Mouse (Mus musculus): ENCODE measurements around the gene Prss23. TPM values are rescaled to one million over a fixed set of nuclear protein-coding genes. Genes with fewer than 3 reads are reported as not detected.

Prss23 gene
- 10 to 100 TPM; 48.3 to 61.7 (median 58.2) TPM for total RNA-seq (2022)

GRCm38 (mm10) chr7:89526731-89527429, at the start of gene Prss23:
Prss23 (minus strand) TSS chr7:89527187.
- DNase-seq (ENCODE audit: low spot score in 2 of 2) = peak in 1 of 2 experiments; percentile 25

- no peak for DNase-seq (ENCODE audit: low spot score in 2 of 2)
Observed at GRCm38 (mm10) chr7:89576127-89576526, 49.1 kb upstream of the Prss23 start.

GRCm38 (mm10) chr7:89564569-89564968, 37.6 kb upstream of the Prss23 start:
- DNase-seq (ENCODE audit: low spot score in 2 of 2) = no peak

GRCm38 (mm10) chr7:89563501-89563900, 36.5 kb upstream of the Prss23 start:
- DNase-seq (ENCODE audit: low spot score in 2 of 2) = peak; percentile 54 to 56

- DNase-seq (ENCODE audit: low spot score in 2 of 2) = no peak
Observed at GRCm38 (mm10) chr7:89562140-89562539, 35.2 kb upstream of the Prss23 start.

- no peak for DNase-seq (ENCODE audit: low spot score in 2 of 2)
Observed at GRCm38 (mm10) chr7:89560939-89561338, 34.0 kb upstream of the Prss23 start.

- no peak for DNase-seq (ENCODE audit: low spot score in 2 of 2)
Observed at GRCm38 (mm10) chr7:89559633-89560032, 32.6 kb upstream of the Prss23 start.

GRCm38 (mm10) chr7:89559105-89559504, 32.1 kb upstream of the Prss23 start:
- no peak for DNase-seq (ENCODE audit: low spot score in 2 of 2)

GRCm38 (mm10) chr7:89558446-89559039, 31.6 kb upstream of the Prss23 start:
- DNase-seq (ENCODE audit: low spot score in 2 of 2) = no peak

GRCm38 (mm10) chr7:89557056-89557455, 30.1 kb upstream of the Prss23 start:
- no peak for DNase-seq (ENCODE audit: low spot score in 2 of 2)

GRCm38 (mm10) chr7:89556652-89557051, 29.7 kb upstream of the Prss23 start:
- DNase-seq (ENCODE audit: low spot score in 2 of 2) = no peak

GRCm38 (mm10) chr7:89555170-89555569, 28.2 kb upstream of the Prss23 start:
- no peak for DNase-seq (ENCODE audit: low spot score in 2 of 2)

- DNase-seq (ENCODE audit: low spot score in 2 of 2) = no peak
Observed at GRCm38 (mm10) chr7:89554068-89554467, 27.1 kb upstream of the Prss23 start.

GRCm38 (mm10) chr7:89540976-89541375, 14.0 kb upstream of the Prss23 start:
- no peak for DNase-seq (ENCODE audit: low spot score in 2 of 2)

GRCm38 (mm10) chr7:89539391-89539790, 12.4 kb upstream of the Prss23 start:
- no peak for DNase-seq (ENCODE audit: low spot score in 2 of 2)

- DNase-seq (ENCODE audit: low spot score in 2 of 2) = no peak
Observed at GRCm38 (mm10) chr7:89527430-89527856, 456 bp upstream of the Prss23 start.

GRCm38 (mm10) chr7:89523816-89524215, 3.2 kb downstream of the Prss23 start:
- DNase-seq (ENCODE audit: low spot score in 2 of 2) = no peak

GRCm38 (mm10) chr7:89522170-89522569, 4.8 kb downstream of the Prss23 start:
- no peak for DNase-seq (ENCODE audit: low spot score in 2 of 2)

GRCm38 (mm10) chr7:89517460-89518390, 9.3 kb downstream of the Prss23 start:
- DNase-seq (ENCODE audit: low spot score in 2 of 2) = peak; percentile 68 to 72

GRCm38 (mm10) chr7:89516551-89517459, 10.2 kb downstream of the Prss23 start:
- no peak for DNase-seq (ENCODE audit: low spot score in 2 of 2)
